Mouse (Mus musculus) cerebellum, adult 2 months (tissue): ENCODE results near the gene Eml6.

Experiments used
- CTCF ChIP-seq: fragments of 200-500 bp; IDR thresholded peaks from 2 replicates; pipeline ENCODE4 v1.5.1; 2011; ENCODE audit warnings: low read depth, mild to moderate bottlenecking, control low read depth, low read length, moderate library complexity, borderline replicate concordance; ENCODE audit not compliant: insufficient read depth
- POLR2A ChIP-seq: fragments of 200-500 bp; IDR thresholded peaks from 2 replicates; pipeline ENCODE4 v1.6.1; 2011; ENCODE audit warnings: low read length, control low read depth, borderline replicate concordance; ENCODE audit not compliant: insufficient read depth

DNA sequence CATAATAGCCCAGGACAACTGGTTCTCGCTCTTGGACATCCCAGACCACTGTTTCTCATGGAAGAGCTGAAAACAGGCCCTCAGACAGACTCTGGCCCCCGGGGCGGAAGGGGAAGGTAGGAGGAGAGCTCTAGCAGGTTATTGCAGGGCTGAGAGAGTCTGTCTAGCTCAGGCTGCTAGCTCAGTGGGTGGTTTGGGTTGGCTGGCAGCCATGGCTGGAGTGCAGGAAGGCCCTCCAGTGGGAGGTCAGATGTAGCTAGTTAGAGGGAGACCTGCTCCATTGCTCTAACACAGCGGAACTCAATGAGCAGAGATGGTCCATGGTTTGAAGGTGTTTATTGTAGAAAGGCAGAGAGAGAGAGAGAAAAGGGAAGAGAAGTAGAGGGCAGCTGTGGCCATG is 112.7 kb downstream of the Eml6 start:
- no peak for TF ChIP-seq CTCF
- TF ChIP-seq POLR2A = no peak
